Mouse (Mus musculus) spleen, postnatal 4 days (tissue): ENCODE data around the gene Zcchc9.

Experiments used
- DNase-seq, 2 experiments: peaks; one replicate each; pipeline ENCODE4 v3.0.0; 2022; ENCODE audit warnings: low spot score in 2 of 2

Zcchc9 gene

GRCm38 (mm10) chr13:91761654-91762445, 45.7 kb downstream of the Zcchc9 start:
- DNase-seq: no peak

GRCm38 (mm10) chr13:91760302-91761050, 47.0 kb downstream of the Zcchc9 start:
- no peak for DNase-seq

GRCm38 (mm10) chr13:91759791-91760190, 47.7 kb downstream of the Zcchc9 start:
- DNase-seq: no peak

GRCm38 (mm10) chr13:91758316-91759048, 49.0 kb downstream of the Zcchc9 start:
- DNase-seq: no peak

GRCm38 (mm10) chr13:91756230-91756629, 51.3 kb downstream of the Zcchc9 start:
- DNase-seq: no peak

GRCm38 (mm10) chr13:91754762-91755161, 52.7 kb downstream of the Zcchc9 start:
- DNase-seq: no peak

- no peak for DNase-seq
These were observed 53.8 kb downstream of the Zcchc9 start for GRCm38 (mm10) chr13:91753724-91754123.

- no peak for DNase-seq
These were observed 57.5 kb downstream of the Zcchc9 start for GRCm38 (mm10) chr13:91749981-91750380.

- no peak for DNase-seq
These were observed 59.1 kb downstream of the Zcchc9 start for GRCm38 (mm10) chr13:91748401-91748800.
